Mouse (Mus musculus): ENCODE measurements around the gene Mars. TPM values are rescaled to one million over a fixed set of nuclear protein-coding genes. Genes with fewer than 3 reads are reported as not detected.
A peak's percentile ranks its signal among the peaks of the same experiment; 100 is the strongest.
"Not testable (repeated sequence)": the region's sequence is repeated elsewhere in the genome, so short reads cannot be mapped to it uniquely, and the experiment has no call there.

Gene Mars
- polyA plus RNA-seq, 1 experiment from 2014 or later = 50.7 TPM

- TF ChIP-seq CTCF (IDR thresholded peaks at IDR 0.05; ENCODE audit: low read depth) = no peak
- WGBS = 21% methylated on average over 23 of the region's 23 CpGs
- H3K27ac ChIP-seq (ENCODE audit: low read depth, low read length) = peak overlapping the region; percentile 58; the same call in 1 of the 2 replicates
- no peaks in the 10 kb centered on the region for H3K4me1 ChIP-seq (replicated peaks; ENCODE audit: control insufficient read depth, insufficient read depth, low read length)
- no peaks in the 10 kb centered on the region for H3K9me3 ChIP-seq (ENCODE audit: control insufficient read depth)
- peak overlapping the region; percentile 76 for H3K4me2 ChIP-seq (replicated peaks; ENCODE audit: low read depth)
- H3K36me3 ChIP-seq (ENCODE audit: control insufficient read depth, insufficient read depth) = peaks cover 30% of the 10 kb centered on the region
- H3K4me3 ChIP-seq (ENCODE audit: low read depth, low read length) = peak overlapping the region; percentile 60
- no peaks in the 10 kb centered on the region for H3K27me3 ChIP-seq (replicated peaks; ENCODE audit: control insufficient read depth, insufficient read depth, low read length)
- peak; percentile 69 for ATAC-seq
- H3K9ac ChIP-seq (ENCODE audit: low read depth, low read length) = peak overlapping the region; percentile 52
Measured at GRCm38 (mm10) chr10:127310523-127311475, 787 bp downstream of the Mars start.

- not testable (repeated sequence) for H3K4me3 ChIP-seq (ENCODE audit: low read depth, low read length); H3K9me3 ChIP-seq (ENCODE audit: control insufficient read depth); H3K4me2 ChIP-seq (replicated peaks; ENCODE audit: low read depth); H3K9ac ChIP-seq (ENCODE audit: low read depth, low read length); ATAC-seq; H3K4me1 ChIP-seq (replicated peaks; ENCODE audit: control insufficient read depth, insufficient read depth, low read length); H3K27me3 ChIP-seq (replicated peaks; ENCODE audit: control insufficient read depth, insufficient read depth, low read length); H3K27ac ChIP-seq (ENCODE audit: low read depth, low read length)
- peaks cover 44% of the 10 kb centered on the region for H3K36me3 ChIP-seq (ENCODE audit: control insufficient read depth, insufficient read depth)
- 95% methylated on average over 3 of the region's 3 CpGs for WGBS
Measured at GRCm38 (mm10) chr10:127309167-127309566, 2.4 kb downstream of the Mars start.

- Histone ChIP-seq H3K4me3 (ENCODE audit: low read depth, low read length) (no peak overlapping the region), H3K9me3 (ENCODE audit: control insufficient read depth) (no peaks in the 10 kb centered on the region), H3K27ac (ENCODE audit: low read depth, low read length) (no peak overlapping the region), H3K36me3 (ENCODE audit: control insufficient read depth, insufficient read depth) (peaks cover 87% of the 10 kb centered on the region), H3K9ac (ENCODE audit: low read depth, low read length) (no peak overlapping the region), H3K4me2 (replicated peaks; ENCODE audit: low read depth) (no peak overlapping the region), H3K27me3 (replicated peaks; ENCODE audit: control insufficient read depth, insufficient read depth, low read length) (no peaks in the 10 kb centered on the region), H3K4me1 (replicated peaks; ENCODE audit: control insufficient read depth, insufficient read depth, low read length) (no peaks in the 10 kb centered on the region)
- ATAC-seq = no peak
- TF ChIP-seq CTCF (IDR thresholded peaks at IDR 0.05; ENCODE audit: low read depth) = no peak
- WGBS = 94% methylated on average over 11 of the region's 11 CpGs
Measured at GRCm38 (mm10) chr10:127303136-127303535, 8.4 kb downstream of the Mars start.

- Histone ChIP-seq H3K27me3 (replicated peaks; ENCODE audit: control insufficient read depth, insufficient read depth, low read length) (no peaks in the 10 kb centered on the region), H3K4me2 (replicated peaks; ENCODE audit: low read depth) (no peak overlapping the region), H3K4me1 (replicated peaks; ENCODE audit: control insufficient read depth, insufficient read depth, low read length) (no peaks in the 10 kb centered on the region), H3K9me3 (ENCODE audit: control insufficient read depth) (no peaks in the 10 kb centered on the region), H3K9ac (ENCODE audit: low read depth, low read length) (no peak overlapping the region), H3K36me3 (ENCODE audit: control insufficient read depth, insufficient read depth) (peaks cover 89% of the 10 kb centered on the region), H3K4me3 (ENCODE audit: low read depth, low read length) (no peak overlapping the region), H3K27ac (ENCODE audit: low read depth, low read length) (no peak overlapping the region)
- TF ChIP-seq CTCF (IDR thresholded peaks at IDR 0.05; ENCODE audit: low read depth) = no peak
- ATAC-seq = no peak
- WGBS = 93% methylated on average over 6 of the region's 6 CpGs
Measured at GRCm38 (mm10) chr10:127300361-127300760, 11.2 kb downstream of the Mars start.

GRCm38 (mm10) chr10:127297015-127297871, 14.3 kb downstream of the Mars start:
- Histone ChIP-seq H3K4me1 (replicated peaks; ENCODE audit: control insufficient read depth, insufficient read depth, low read length) (peaks cover 7% of the 10 kb centered on the region), H3K9me3 (ENCODE audit: control insufficient read depth) (no peaks in the 10 kb centered on the region), H3K9ac (ENCODE audit: low read depth, low read length) (no peak overlapping the region), H3K4me3 (ENCODE audit: low read depth, low read length) (no peak overlapping the region), H3K27ac (ENCODE audit: low read depth, low read length) (no peak overlapping the region), H3K36me3 (ENCODE audit: control insufficient read depth, insufficient read depth) (peaks cover 84% of the 10 kb centered on the region), H3K4me2 (replicated peaks; ENCODE audit: low read depth) (no peak overlapping the region), H3K27me3 (replicated peaks; ENCODE audit: control insufficient read depth, insufficient read depth, low read length) (no peaks in the 10 kb centered on the region)
- no peak for TF ChIP-seq CTCF (IDR thresholded peaks at IDR 0.05; ENCODE audit: low read depth)
- WGBS = 85% methylated on average over 16 of the region's 16 CpGs
- ATAC-seq = no peak
